7 mouse cellular contexts compared by ENCODE assay signal in genomic region chr2:161024606-161025005, GRCm38 (mm10).
"Had no signal": no experiment of that assay in that cellular context is flagged by ENCODE, and none has a peak within 500 bp of the region (broad histone marks: within the 10 kb centered on the region; RNA-seq: fewer than 3 reads in every experiment).

No protein-coding gene starts in this region.

- DNase-seq: kidney, postnatal 10 days; kidney, postnatal 36 days; left cerebral cortex, postnatal 4 days; liver, postnatal 0 days; lung, embryonic 14.5 days; thymus, adult 18-20 months; thymus, postnatal 36 days had no signal
